Mouse (Mus musculus) liver, embryonic 12.5 days (tissue): ENCODE data around the gene Cirbp. TPM values are rescaled to one million over a fixed set of nuclear protein-coding genes. Genes with fewer than 3 reads are reported as not detected.

ENCODE experiments used
- ATAC-seq: fragments of 200-750 bp; cut with Nextera tagmentation; 2 replicates; pipeline ENCODE4 v1.8.0; 2017; ENCODE audit warnings: moderate number of reproducible peaks, mild to moderate bottlenecking, moderate library complexity
- H3K27ac ChIP-seq: fragments of 300-500 bp; sonication (generic); 2 replicates; pipeline ENCODE4 v1.5.1; 2016; ENCODE audit warnings: mild to moderate bottlenecking
- H3K27me3 ChIP-seq: fragments of 300-500 bp; sonication (generic); replicated peaks from 2 replicates; pipeline ENCODE4 v1.6.1; 2016; ENCODE audit warnings: mild to moderate bottlenecking, moderate library complexity
- H3K36me3 ChIP-seq: fragments of 300-500 bp; sonication (generic); 2 replicates; pipeline ENCODE4 v1.6.1; 2016; ENCODE audit warnings: mild to moderate bottlenecking, moderate library complexity
- H3K4me1 ChIP-seq: fragments of 300-500 bp; sonication (generic); 2 replicates; pipeline ENCODE4 v1.6.1; 2016
- H3K4me2 ChIP-seq: fragments of 300-500 bp; sonication (generic); 2 replicates; pipeline ENCODE4 v1.6.1; 2016; ENCODE audit warnings: mild to moderate bottlenecking, moderate library complexity
- H3K4me3 ChIP-seq: fragments of 300-500 bp; sonication (generic); 2 replicates; pipeline ENCODE4 v1.5.1; 2016; ENCODE audit warnings: mild to moderate bottlenecking, moderate library complexity
- H3K9ac ChIP-seq: fragments of 300-500 bp; sonication (generic); 2 replicates; pipeline ENCODE4 v1.6.1; 2016; ENCODE audit warnings: mild to moderate bottlenecking, moderate library complexity
- H3K9me3 ChIP-seq: fragments of 300-500 bp; sonication (generic); replicated peaks from 2 replicates; pipeline ENCODE4 v1.6.1; 2016; ENCODE audit warnings: mild to moderate bottlenecking, moderate library complexity
- WGBS: fragments of 180-500 bp; shearing (Covaris S2); methylation state at CpG from one replicate; pipeline ENCODE4 v1.1.7; 2016; ENCODE audit not compliant: insufficient replicate concordance; 5-methylcytosine and 5-hydroxymethylcytosine counted together
- polyA plus RNA-seq: library from polyadenylated mRNA; unstranded; fragments of >200 nt; fragmentation: Nextera tagmentation; extraction: Ambion mirVana; gene quantifications from 2 replicates; pipeline ENCODE4 v1.2.1, GENCODE M21; 2016

Cirbp gene
- 22.1 and 27.3 TPM in 2 replicates for polyA plus RNA-seq

- Histone ChIP-seq H3K36me3 (peaks cover 13% of the 10 kb centered on the region), H3K4me1 (peaks cover 81% of the 10 kb centered on the region), H3K27me3 (0 out of 2 replicates have a peak, but pooled peaks cover 10% of the 10 kb centered on the region), H3K4me3 (peak within 1 kb of the TSS; percentile 76), H3K9me3 (no peaks in the 10 kb centered on the region; the same call in 1 of the 2 replicates), H3K27ac (peak within 1 kb of the TSS; percentile 82), H3K9ac (peak within 1 kb of the TSS; percentile 92), H3K4me2 (peak within 1 kb of the TSS; percentile 90)
- WGBS: 26% methylated on average over 20 of the region's 20 CpGs
- no peak for ATAC-seq
These were observed at the start of gene Cirbp for GRCm38 (mm10) chr10:80165392-80166128. Gene Cirbp (plus strand): TSS chr10:80165985.

- H3K27ac ChIP-seq: peak overlapping the region; percentile 95
- WGBS: under 1% methylated on average over 27 of the region's 27 CpGs
- H3K36me3 ChIP-seq: peaks cover 46% of the 10 kb centered on the region
- peak overlapping the region; percentile 94 for H3K4me3 ChIP-seq
- ATAC-seq: no peak
- peak overlapping the region; percentile 92 for H3K4me2 ChIP-seq
- no peaks in the 10 kb centered on the region for H3K27me3 ChIP-seq
- peaks cover 61% of the 10 kb centered on the region for H3K4me1 ChIP-seq
- H3K9ac ChIP-seq: peak overlapping the region; percentile 98
- no peaks in the 10 kb centered on the region for H3K9me3 ChIP-seq
These were observed 49.2 kb upstream of the Cirbp start for GRCm38 (mm10) chr10:80116563-80116926.

- no peaks in the 10 kb centered on the region for H3K27me3 ChIP-seq
- peaks cover 52% of the 10 kb centered on the region for H3K36me3 ChIP-seq
- peak overlapping the region; percentile 92 for H3K4me2 ChIP-seq
- peak overlapping the region; percentile 94 for H3K4me3 ChIP-seq
- peaks cover 66% of the 10 kb centered on the region for H3K4me1 ChIP-seq
- peak overlapping the region; percentile 95 for H3K27ac ChIP-seq
- peak overlapping the region; percentile 98 for H3K9ac ChIP-seq
- peak; percentile 30 for ATAC-seq
- H3K9me3 ChIP-seq: no peaks in the 10 kb centered on the region
- WGBS: under 1% methylated on average over 30 of the region's 30 CpGs
These were observed 48.7 kb upstream of the Cirbp start for GRCm38 (mm10) chr10:80116927-80117691.

DNA sequence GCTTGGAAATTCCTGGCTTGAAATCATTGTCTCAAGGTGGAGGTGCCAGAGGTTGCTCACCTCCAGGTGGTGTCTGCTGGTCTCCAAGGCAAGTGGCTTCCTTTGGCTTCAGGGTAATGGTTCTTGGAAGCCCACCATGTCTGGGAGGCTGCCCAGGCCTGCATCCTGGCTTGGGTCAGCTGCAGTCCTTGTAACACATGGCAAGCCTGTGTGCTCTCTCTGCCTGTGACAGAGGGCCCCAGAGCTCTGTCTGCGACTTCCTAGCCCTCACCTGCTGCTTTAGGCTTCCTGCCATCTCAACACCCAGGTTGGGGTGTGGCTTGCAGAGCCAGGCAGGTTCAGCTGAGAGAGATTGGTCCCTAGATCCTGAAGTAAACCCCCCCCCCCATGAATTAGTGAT is 48.0 kb upstream of the Cirbp start:
- peak overlapping the region; percentile 95 for H3K27ac ChIP-seq
- H3K36me3 ChIP-seq: peaks cover 58% of the 10 kb centered on the region
- H3K4me3 ChIP-seq: peak overlapping the region; percentile 94
- ATAC-seq: no peak
- no peaks in the 10 kb centered on the region for H3K9me3 ChIP-seq
- 31% methylated on average over 1 of the region's 1 CpGs for WGBS
- peaks cover 71% of the 10 kb centered on the region for H3K4me1 ChIP-seq
- peak overlapping the region; percentile 92 for H3K4me2 ChIP-seq
- peak overlapping the region; percentile 98 for H3K9ac ChIP-seq
- H3K27me3 ChIP-seq: no peaks in the 10 kb centered on the region

GRCm38 (mm10) chr10:80118552-80118951 is 47.2 kb upstream of the Cirbp start:
- peak overlapping the region; percentile 94 for H3K4me3 ChIP-seq
- peak overlapping the region; percentile 98 for H3K9ac ChIP-seq
- ATAC-seq: no peak
- peak overlapping the region; percentile 95 for H3K27ac ChIP-seq
- H3K4me2 ChIP-seq: peak overlapping the region; percentile 92
- no peaks in the 10 kb centered on the region for H3K27me3 ChIP-seq
- H3K9me3 ChIP-seq: no peaks in the 10 kb centered on the region
- H3K4me1 ChIP-seq: peaks cover 76% of the 10 kb centered on the region
- WGBS: 85% methylated on average over 6 of the region's 6 CpGs
- H3K36me3 ChIP-seq: peaks cover 66% of the 10 kb centered on the region

DNA sequence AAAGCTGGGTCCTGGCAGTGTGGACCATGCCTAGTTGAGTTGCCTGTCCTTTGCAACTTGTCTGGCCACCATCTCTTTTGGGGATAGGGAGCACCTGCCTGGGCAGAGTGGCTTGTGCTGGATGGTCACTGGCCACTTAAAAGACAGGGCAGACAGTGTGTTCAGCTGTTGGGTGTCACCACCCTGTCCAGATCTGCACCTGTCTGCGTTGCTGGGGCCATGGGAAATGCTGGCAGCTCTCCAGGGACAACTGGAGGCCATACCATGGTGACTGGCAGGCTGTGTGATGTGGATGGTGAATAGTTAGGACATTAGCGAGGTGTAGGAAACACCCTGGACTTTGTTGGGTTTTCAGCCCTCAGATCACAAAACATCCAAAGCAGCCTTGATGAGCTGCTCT is 45.6 kb upstream of the Cirbp start:
- peak overlapping the region; percentile 92 for H3K4me2 ChIP-seq
- no peaks in the 10 kb centered on the region for H3K27me3 ChIP-seq
- H3K9me3 ChIP-seq: no peaks in the 10 kb centered on the region
- H3K27ac ChIP-seq: peak overlapping the region; percentile 38
- H3K4me3 ChIP-seq: 0 out of 2 replicates have a peak overlapping the region, but pooled peaks have one; percentile 2
- H3K36me3 ChIP-seq: peaks cover 82% of the 10 kb centered on the region
- peaks cover 79% of the 10 kb centered on the region for H3K4me1 ChIP-seq
- 82% methylated on average over 2 of the region's 2 CpGs for WGBS
- peak overlapping the region; percentile 49 for H3K9ac ChIP-seq
- ATAC-seq: no peak

DNA sequence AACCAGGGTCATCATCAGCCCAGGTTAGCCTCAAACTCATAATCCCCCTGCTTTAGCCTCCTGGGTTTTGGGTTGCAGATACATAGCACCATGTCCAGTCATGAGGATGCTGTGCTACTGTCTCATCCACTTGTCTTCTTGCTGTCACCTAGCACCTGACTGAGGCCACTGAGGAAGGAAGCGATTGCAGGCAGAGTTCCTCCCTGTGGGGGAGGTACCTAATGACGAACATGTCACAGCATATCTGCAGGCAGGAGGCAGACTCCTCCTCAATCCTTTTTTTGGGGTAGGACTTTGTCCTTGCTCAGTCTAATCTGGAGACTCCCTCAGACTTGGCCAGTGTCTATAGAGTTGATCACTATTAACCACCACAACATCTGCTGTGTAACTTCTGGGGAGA is 44.1 kb upstream of the Cirbp start:
- Histone ChIP-seq H3K4me3 (no peak overlapping the region), H3K27ac (no peak overlapping the region; the same call in 1 of the 2 replicates), H3K4me1 (peaks cover 93% of the 10 kb centered on the region), H3K27me3 (no peaks in the 10 kb centered on the region), H3K9me3 (no peaks in the 10 kb centered on the region), H3K9ac (no peak overlapping the region), H3K36me3 (peaks cover 97% of the 10 kb centered on the region), H3K4me2 (no peak overlapping the region)
- WGBS: 52% methylated on average over 2 of the region's 2 CpGs
- ATAC-seq: no peak

GRCm38 (mm10) chr10:80123932-80124562 is 41.7 kb upstream of the Cirbp start:
- peak overlapping the region; percentile 87 for H3K27ac ChIP-seq
- peak overlapping the region; percentile 70 for H3K4me2 ChIP-seq
- H3K9me3 ChIP-seq: no peaks in the 10 kb centered on the region
- H3K9ac ChIP-seq: peak overlapping the region; percentile 63
- peaks cover 100% of the 10 kb centered on the region for H3K36me3 ChIP-seq
- peak; percentile 90 for ATAC-seq
- no peaks in the 10 kb centered on the region for H3K27me3 ChIP-seq
- H3K4me3 ChIP-seq: peak overlapping the region; percentile 25
- WGBS: 66% methylated on average over 9 of the region's 9 CpGs
- H3K4me1 ChIP-seq: peaks cover 87% of the 10 kb centered on the region

DNA sequence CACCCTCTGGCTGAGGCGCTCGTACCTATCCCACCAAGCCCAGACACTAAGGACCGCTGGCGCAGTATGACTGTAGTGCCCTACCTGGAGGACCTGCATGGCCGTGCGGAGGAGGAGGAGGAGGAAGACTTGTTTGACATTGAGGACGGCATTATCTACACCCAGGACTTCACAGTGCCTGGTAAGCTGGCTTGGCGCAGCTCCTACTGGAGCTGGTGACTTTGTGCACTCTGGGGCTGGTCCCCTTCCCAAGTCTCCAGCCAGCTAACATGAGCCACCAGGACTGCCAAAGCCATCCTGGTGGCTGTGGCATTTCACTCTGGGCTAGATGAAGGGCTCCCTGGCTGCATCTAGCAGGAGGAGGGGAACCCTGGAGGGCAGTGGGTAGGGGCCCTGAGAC is 37.9 kb upstream of the Cirbp start:
- H3K4me3 ChIP-seq: no peak overlapping the region
- no peaks in the 10 kb centered on the region for H3K27me3 ChIP-seq
- H3K4me1 ChIP-seq: peaks cover 79% of the 10 kb centered on the region
- no peaks in the 10 kb centered on the region for H3K9me3 ChIP-seq
- H3K36me3 ChIP-seq: peaks cover 100% of the 10 kb centered on the region
- 92% methylated on average over 8 of the region's 8 CpGs for WGBS
- no peak for ATAC-seq
- H3K4me2 ChIP-seq: no peak overlapping the region
- no peak overlapping the region for H3K27ac ChIP-seq
- H3K9ac ChIP-seq: no peak overlapping the region

DNA sequence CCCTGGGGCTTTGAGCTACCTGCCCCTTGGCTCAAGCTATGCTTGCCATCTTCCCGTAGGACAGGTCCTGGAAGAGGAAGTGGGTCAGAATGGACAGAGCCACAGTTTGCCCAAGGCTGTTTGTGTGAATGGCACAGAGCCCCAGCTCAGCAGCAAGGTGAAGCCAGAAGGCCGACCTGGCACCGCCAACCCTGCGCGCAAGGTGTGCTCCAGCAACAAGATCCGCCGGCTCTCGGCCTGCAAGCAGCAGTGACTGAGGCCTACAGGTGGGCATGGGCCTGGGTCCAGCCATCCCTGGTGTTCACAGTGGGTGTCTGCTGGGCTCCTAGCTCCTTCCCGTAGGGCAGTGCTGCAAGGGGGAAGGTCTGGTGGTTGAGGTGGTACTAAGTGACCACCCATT is 35.9 kb upstream of the Cirbp start:
- H3K9me3 ChIP-seq: no peaks in the 10 kb centered on the region
- peaks cover 65% of the 10 kb centered on the region for H3K4me1 ChIP-seq
- H3K4me2 ChIP-seq: no peak overlapping the region
- no peak overlapping the region for H3K9ac ChIP-seq
- 92% methylated on average over 9 of the region's 9 CpGs for WGBS
- peaks cover 86% of the 10 kb centered on the region for H3K36me3 ChIP-seq
- H3K4me3 ChIP-seq: no peak overlapping the region
- peaks cover 4% of the 10 kb centered on the region for H3K27me3 ChIP-seq
- no peak overlapping the region; the same call in 1 of the 2 replicates for H3K27ac ChIP-seq
- ATAC-seq: no peak

GRCm38 (mm10) chr10:80130403-80131031 is 35.3 kb upstream of the Cirbp start:
- WGBS: 81% methylated on average over 18 of the region's 18 CpGs
- H3K27ac ChIP-seq: no peak overlapping the region

More at GRCm38 (mm10) chr10:80130403-80131031, 35.3 kb upstream of the Cirbp start:
- ATAC-seq: no peak
- no peaks in the 10 kb centered on the region for H3K9me3 ChIP-seq
- H3K36me3 ChIP-seq: peaks cover 79% of the 10 kb centered on the region
- H3K4me1 ChIP-seq: peaks cover 58% of the 10 kb centered on the region
- no peak overlapping the region for H3K4me2 ChIP-seq
- H3K27me3 ChIP-seq: peaks cover 11% of the 10 kb centered on the region
- no peak overlapping the region for H3K4me3 ChIP-seq
- no peak overlapping the region for H3K9ac ChIP-seq
